Mouse (Mus musculus): Measurements from ENCODE around the gene Srp54a. TPM values are rescaled to one million over a fixed set of nuclear protein-coding genes. Genes with fewer than 3 reads are reported as not detected.
A peak's percentile ranks its signal among the peaks of the same experiment; 100 is the strongest.
"Not testable (repeated sequence)": the region's sequence is repeated elsewhere in the genome, so short reads cannot be mapped to it uniquely, and the experiment has no call there.

The Srp54a gene
- polyA plus RNA-seq, 1 experiment from 2014 or later = 152 TPM

DNA sequence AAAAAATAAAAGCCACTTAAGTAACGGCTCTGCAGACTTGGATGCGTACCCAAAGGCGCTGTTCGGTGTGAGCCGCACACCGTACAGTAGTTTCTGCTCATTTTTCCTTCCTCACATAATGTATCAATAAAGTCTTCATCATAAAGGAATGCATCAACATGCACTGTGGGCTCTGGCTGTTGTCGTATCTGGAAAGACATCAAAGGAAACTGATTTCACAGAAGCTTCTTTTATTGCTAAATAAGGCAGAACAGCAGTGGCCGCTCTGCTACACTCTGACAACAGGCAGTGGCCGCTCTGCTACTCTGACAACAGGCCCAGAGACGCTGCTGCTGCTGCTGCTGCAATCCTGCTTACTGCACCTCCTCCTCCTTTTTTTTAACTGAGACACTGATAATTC is 19.1 kb upstream of the Srp54a start:
- H3K4me3 ChIP-seq = no peak overlapping the region
- H3K27me3 ChIP-seq = no peaks in the 10 kb centered on the region
- no peak overlapping the region for H3K4me2 ChIP-seq (replicated peaks)
- peaks cover 15% of the 10 kb centered on the region; the same call in 1 of the 2 replicates for H3K36me3 ChIP-seq
- no peak overlapping the region for H3K9ac ChIP-seq (replicated peaks)
- no peaks in the 10 kb centered on the region for H3K9me3 ChIP-seq
- H3K27ac ChIP-seq (replicated peaks) = no peak overlapping the region
- 83% methylated on average over 10 of the region's 10 CpGs for WGBS
- no peak for ATAC-seq (ENCODE audit: low FRiP score, low read depth)
- no peaks in the 10 kb centered on the region for H3K4me1 ChIP-seq

DNA sequence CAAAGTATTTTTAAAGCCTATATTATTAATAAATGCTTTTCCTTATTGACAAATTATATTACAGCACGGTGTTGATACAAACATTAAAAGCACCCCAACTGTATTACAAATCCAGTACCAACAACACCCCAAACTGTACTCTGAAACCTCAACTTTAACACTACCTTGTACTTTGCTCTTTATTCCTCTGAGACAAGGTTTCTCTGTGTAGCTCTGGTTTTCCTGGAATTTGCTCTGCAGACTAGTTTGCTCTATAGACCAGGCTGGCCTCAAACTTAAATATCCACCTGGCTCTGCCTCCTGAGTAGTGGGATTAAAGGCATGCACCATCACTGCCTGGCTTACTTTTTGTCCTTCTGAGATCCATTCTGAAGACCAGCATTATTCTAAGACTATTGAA is 17.9 kb upstream of the Srp54a start:
- H3K9me3 ChIP-seq = no peaks in the 10 kb centered on the region
- no peak overlapping the region for H3K27ac ChIP-seq (replicated peaks)
- H3K9ac ChIP-seq (replicated peaks) = no peak overlapping the region
- no peak overlapping the region for H3K4me3 ChIP-seq
- H3K4me2 ChIP-seq (replicated peaks) = no peak overlapping the region
- H3K36me3 ChIP-seq = peaks cover 15% of the 10 kb centered on the region; the same call in 1 of the 2 replicates
- H3K4me1 ChIP-seq = no peaks in the 10 kb centered on the region
- ATAC-seq (ENCODE audit: low FRiP score, low read depth) = no peak
- H3K27me3 ChIP-seq = no peaks in the 10 kb centered on the region
- WGBS = 94% methylated on average over 1 of the region's 1 CpGs

DNA sequence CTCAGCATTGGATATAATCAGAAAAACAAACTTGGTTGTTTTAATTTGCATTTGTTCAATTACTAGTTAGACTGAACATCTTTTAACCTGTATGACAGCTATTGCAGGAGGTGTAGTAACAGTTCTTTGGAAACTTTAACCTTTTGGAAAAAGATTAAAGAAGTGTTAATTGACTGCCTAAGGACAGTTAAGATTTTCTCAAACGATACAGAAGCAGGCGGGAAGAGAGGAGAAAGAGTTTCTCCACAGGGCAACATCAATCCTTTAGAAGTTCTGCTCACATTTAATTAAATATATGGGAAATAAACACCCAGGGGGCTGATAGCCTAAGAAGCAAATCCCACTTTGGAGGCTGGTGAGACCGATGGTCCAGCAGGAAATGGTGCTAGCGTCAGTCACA is 7.6 kb upstream of the Srp54a start:
- 71% methylated on average over 4 of the region's 4 CpGs for WGBS
- Histone ChIP-seq H3K4me3 (no peak overlapping the region), H3K36me3 (no peaks in the 10 kb centered on the region), H3K4me1 (no peaks in the 10 kb centered on the region), H3K27ac (replicated peaks) (no peak overlapping the region), H3K27me3 (no peaks in the 10 kb centered on the region), H3K4me2 (replicated peaks) (no peak overlapping the region), H3K9ac (replicated peaks) (no peak overlapping the region), H3K9me3 (no peaks in the 10 kb centered on the region)
- no peak for ATAC-seq (ENCODE audit: low FRiP score, low read depth)

DNA sequence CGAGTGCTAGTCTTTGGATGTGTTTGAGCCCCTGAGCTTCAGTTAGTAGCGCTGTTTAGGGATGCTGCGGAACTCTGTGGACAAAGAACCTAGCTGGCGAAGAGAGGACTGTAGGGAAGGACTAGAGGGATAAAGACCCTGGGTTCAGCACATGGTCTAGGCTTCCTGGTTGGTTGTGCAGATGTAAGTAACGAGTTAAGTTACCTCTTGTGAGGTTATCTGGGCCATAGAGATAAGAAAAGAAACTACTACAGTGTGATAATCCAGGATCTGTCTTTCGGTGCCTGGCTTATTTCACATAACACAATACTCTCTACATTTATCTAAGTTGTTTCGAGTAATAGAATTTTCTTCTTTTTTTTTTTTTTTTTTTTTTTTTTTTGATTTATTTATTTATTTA is 6.4 kb upstream of the Srp54a start:
- Histone ChIP-seq H3K36me3 (no peaks in the 10 kb centered on the region), H3K27ac (replicated peaks) (no peak overlapping the region), H3K9ac (replicated peaks) (no peak overlapping the region), H3K27me3 (no peaks in the 10 kb centered on the region), H3K4me3 (no peak overlapping the region), H3K9me3 (no peaks in the 10 kb centered on the region), H3K4me1 (no peaks in the 10 kb centered on the region), H3K4me2 (replicated peaks) (no peak overlapping the region)
- ATAC-seq (ENCODE audit: low FRiP score, low read depth) = no peak
- WGBS = 96% methylated on average over 7 of the region's 7 CpGs

DNA sequence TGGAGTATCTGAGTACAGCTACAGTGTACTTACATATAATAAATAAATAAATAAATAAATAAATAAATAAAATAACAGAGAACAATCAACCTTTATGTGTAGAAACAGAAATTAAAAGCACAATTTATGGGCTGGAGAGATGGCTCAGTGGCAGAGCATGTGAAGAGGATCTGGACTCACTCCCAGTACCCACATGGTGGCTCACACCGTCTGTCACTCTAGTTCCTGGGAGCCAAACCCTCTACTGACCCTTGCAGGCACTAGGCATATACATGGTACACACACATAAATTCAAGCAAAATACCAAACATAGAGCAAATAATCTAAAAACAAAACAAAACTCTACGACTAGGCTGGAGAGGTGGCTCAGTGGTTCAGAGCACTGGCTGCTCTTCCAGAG is 4.8 kb upstream of the Srp54a start:
- Histone ChIP-seq H3K4me3 (no peak overlapping the region), H3K27ac (replicated peaks) (no peak overlapping the region), H3K9me3 (no peaks in the 10 kb centered on the region), H3K27me3 (no peaks in the 10 kb centered on the region), H3K9ac (replicated peaks) (no peak overlapping the region), H3K4me1 (no peaks in the 10 kb centered on the region), H3K36me3 (no peaks in the 10 kb centered on the region), H3K4me2 (replicated peaks) (no peak overlapping the region)
- ATAC-seq (ENCODE audit: low FRiP score, low read depth) = no peak
- 98% methylated on average over 2 of the region's 2 CpGs for whole genome bisulfite sequencing

DNA sequence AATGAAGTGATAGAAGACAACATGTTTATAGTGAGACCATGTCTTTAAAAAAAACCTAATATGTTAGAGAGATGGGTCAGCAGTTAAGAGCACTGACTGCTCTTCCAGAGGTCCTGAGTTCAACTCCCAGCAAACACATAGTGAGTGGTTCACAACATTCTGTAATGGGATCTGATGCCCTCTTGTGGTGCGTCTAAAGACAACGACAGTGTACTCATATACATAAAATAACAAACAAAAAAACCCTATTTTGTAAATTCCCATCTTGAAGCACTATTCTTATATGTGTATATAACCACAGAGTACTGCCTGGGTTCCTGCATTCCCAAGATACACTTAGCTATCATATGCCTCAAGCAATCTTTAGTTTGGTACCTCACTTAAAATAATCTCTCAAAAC is 1.4 kb upstream of the Srp54a start:
- not testable (repeated sequence) for H3K4me3 ChIP-seq; H3K9me3 ChIP-seq; H3K27me3 ChIP-seq; ATAC-seq (ENCODE audit: low FRiP score, low read depth); H3K27ac ChIP-seq (replicated peaks); H3K36me3 ChIP-seq; H3K9ac ChIP-seq (replicated peaks); H3K4me1 ChIP-seq
- WGBS = 46% methylated on average over 2 of the region's 2 CpGs
- H3K4me2 ChIP-seq (replicated peaks) = 0 out of 2 replicates have a peak overlapping the region, but pooled peaks have one; percentile 9

DNA sequence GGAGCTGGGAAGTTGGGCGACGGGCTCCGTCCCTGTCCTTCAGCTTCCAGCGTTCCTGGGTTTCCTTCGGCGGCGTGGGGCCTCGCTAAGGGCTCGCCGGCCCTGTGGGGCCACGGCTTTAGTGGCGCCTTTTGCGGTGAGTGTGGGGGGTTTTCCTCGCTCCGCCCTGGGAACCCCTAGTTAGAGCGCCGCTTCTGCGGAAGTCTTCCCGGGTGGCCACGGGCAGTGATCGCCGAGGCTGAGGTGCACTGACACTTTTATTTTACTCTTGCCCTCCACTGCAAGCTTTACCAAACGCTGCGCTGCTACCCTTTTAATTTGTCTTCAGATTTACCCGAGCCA is 510 bp downstream of the Srp54a start:
- Histone ChIP-seq H3K27ac (replicated peaks) (peak overlapping the region; percentile 82), H3K4me2 (replicated peaks) (peak overlapping the region; percentile 57), H3K4me3 (peak overlapping the region; percentile 75), H3K9ac (replicated peaks) (peak overlapping the region; percentile 73)
- H3K4me1 ChIP-seq, H3K36me3 ChIP-seq, H3K27me3 ChIP-seq, H3K9me3 ChIP-seq: not testable (repeated sequence)
- peak; percentile 63 for ATAC-seq (ENCODE audit: low FRiP score, low read depth)
- under 1% methylated on average over 25 of the region's 25 CpGs for WGBS

DNA sequence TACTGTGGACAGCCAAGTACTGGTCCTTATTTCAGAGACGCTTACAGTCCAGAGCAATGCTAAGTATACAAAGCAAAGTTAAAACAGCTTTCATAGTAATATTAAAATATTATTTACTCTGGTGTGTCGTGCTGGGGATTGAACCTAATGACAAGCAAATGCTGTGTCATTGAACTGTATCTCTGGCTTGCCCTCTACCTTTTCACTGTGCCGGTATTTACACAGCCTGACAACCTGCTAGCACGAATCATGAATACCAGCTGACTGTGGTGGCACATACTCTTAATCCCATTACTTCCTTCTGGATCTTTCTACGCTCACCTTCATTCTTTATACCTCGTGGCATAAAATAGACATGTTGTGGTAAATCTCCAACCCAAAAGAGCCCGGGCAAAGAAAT is 12.1 kb downstream of the Srp54a start:
- not testable (repeated sequence) for H3K36me3 ChIP-seq; H3K27me3 ChIP-seq; ATAC-seq (ENCODE audit: low FRiP score, low read depth); H3K4me1 ChIP-seq; H3K4me3 ChIP-seq; H3K9ac ChIP-seq (replicated peaks); H3K9me3 ChIP-seq; H3K4me2 ChIP-seq (replicated peaks); H3K27ac ChIP-seq (replicated peaks)
- 100% methylated on average over 1 of the region's 7 CpGs for WGBS

DNA sequence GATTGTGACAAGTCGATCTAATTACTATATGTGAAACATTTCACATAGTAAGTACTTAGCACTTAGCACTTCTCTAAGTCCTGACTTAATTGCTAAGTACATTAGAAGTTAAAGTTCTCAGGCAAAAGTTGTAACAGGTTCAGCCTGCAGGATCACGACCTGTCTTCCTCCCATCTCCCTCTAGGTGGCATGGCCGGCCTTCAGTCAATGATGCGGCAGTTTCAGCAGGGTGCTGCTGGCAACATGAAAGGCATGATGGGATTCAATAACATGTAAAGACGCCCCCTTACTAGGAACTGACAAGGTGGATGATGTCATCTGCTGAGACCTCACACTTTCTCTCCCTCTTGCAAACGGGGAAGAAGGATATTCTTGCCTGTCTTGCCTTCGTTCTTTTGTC is 32.6 kb downstream of the Srp54a start:
- H3K4me1 ChIP-seq; H3K36me3 ChIP-seq; H3K9ac ChIP-seq (replicated peaks); H3K4me3 ChIP-seq; H3K27ac ChIP-seq (replicated peaks); H3K4me2 ChIP-seq (replicated peaks); ATAC-seq (ENCODE audit: low FRiP score, low read depth); H3K9me3 ChIP-seq; H3K27me3 ChIP-seq: not testable (repeated sequence)
- WGBS = no CpG with 5 or more reads among the region's 7 CpGs

DNA sequence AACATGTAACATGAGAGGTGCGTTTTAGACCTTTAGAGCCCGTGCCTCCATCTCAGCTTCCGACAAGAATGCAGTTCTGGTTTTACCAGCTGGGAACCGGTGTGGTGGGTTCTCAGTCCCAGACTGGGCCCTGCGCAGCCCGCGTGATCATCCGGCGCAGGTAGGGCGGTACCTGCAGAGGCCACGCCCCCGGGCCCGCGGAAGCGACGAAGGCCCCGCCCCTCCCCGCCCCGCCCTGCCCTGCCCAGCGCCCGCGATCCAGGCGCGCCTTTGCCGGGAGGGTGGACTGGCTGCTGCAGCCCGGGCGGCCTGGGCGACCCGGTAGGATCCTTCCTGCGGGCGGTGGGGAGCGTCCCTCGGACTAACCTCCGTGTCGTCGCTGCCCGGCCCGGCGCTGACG is 44.2 kb downstream of the Srp54a start, which contains the start of gene Fam177a:
TSS of gene Fam177a (plus strand) at position 228 of the 400 bp plus-strand sequence.
- not testable (repeated sequence) for H3K27ac ChIP-seq (replicated peaks)

DNA sequence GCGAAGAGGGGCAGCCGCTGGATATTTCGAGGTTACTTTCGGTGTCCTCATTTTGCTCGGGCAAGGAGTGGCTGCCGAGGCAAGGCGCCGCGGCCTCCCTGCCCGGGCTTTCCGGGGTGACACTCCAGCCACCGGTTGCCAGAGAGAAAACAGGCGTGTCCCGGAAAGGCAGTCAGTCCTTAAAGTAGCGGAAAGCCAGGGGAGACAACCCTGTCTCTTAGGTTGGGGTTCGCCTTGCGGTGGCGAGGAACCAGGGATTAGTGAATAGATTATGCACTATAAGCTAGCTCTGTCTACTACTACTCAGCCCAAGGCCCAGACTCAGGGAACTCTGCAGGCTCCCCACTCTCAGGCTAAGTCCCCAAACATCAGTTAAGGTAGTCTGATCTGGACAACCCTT is 44.7 kb downstream of the Srp54a start:
- not testable (repeated sequence) for H3K4me3 ChIP-seq; H3K27ac ChIP-seq (replicated peaks); H3K27me3 ChIP-seq; H3K36me3 ChIP-seq; H3K4me1 ChIP-seq; H3K9ac ChIP-seq (replicated peaks); H3K9me3 ChIP-seq; H3K4me2 ChIP-seq (replicated peaks)
- WGBS = no CpG with 5 or more reads among the region's 18 CpGs
- ATAC-seq (ENCODE audit: low FRiP score, low read depth) = peak; percentile 57

More for the DNA sequence above, 44.2 kb downstream of the Srp54a start, which contains the start of gene Fam177a:
- H3K4me3 ChIP-seq; H3K4me2 ChIP-seq (replicated peaks); H3K4me1 ChIP-seq; H3K9me3 ChIP-seq; H3K9ac ChIP-seq (replicated peaks); H3K27me3 ChIP-seq; H3K36me3 ChIP-seq: not testable (repeated sequence)
- no CpG with 5 or more reads among the region's 40 CpGs for WGBS
- ATAC-seq (ENCODE audit: low FRiP score, low read depth) = peak; percentile 97

DNA sequence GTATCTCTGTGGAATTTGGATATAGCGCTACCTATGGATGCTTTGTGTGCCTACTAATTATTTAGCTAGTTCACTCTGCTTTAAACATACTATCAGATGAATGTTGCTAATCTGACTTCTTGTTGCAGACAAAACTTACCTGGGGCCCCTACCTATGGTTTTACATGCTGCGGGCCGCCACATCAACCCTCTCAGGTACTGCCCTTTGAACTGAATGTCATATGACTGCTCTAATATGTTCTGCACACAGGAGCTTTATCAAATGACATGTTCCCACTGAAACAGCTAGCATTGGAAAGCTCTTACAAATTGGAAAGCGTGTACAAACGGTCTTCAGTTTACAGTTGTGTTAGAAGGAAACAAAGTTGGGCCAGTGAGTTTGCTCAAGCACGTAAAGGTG is 55.5 kb downstream of the Srp54a start:
- not testable (repeated sequence) for H3K36me3 ChIP-seq; H3K4me3 ChIP-seq; H3K9ac ChIP-seq (replicated peaks); H3K9me3 ChIP-seq; H3K27ac ChIP-seq (replicated peaks); ATAC-seq (ENCODE audit: low FRiP score, low read depth); H3K4me1 ChIP-seq; H3K4me2 ChIP-seq (replicated peaks); H3K27me3 ChIP-seq
- WGBS = no CpG with 5 or more reads among the region's 6 CpGs

DNA sequence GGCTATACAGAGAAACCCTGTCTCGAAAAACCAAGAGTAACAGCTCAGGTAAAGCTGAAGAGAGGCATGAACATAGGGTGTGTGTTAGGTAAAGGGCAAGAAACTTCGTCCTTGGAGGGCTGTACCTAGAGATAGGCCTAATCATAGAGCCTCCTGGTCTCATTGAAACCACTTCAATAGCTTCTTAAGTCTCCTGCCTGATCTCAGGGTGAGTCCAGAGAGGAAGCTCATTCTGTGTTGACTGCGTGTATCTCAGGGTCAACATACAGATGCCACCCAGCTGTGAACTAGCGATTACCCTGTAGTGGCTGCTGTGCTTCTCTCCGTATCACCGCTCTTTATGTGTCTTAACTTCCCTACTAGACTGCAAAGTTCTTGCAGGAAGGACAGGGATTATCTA is 57.8 kb downstream of the Srp54a start:
- not testable (repeated sequence) for H3K36me3 ChIP-seq; ATAC-seq (ENCODE audit: low FRiP score, low read depth); H3K27me3 ChIP-seq; H3K4me2 ChIP-seq (replicated peaks); H3K27ac ChIP-seq (replicated peaks); H3K4me1 ChIP-seq; H3K4me3 ChIP-seq; H3K9ac ChIP-seq (replicated peaks); H3K9me3 ChIP-seq
- no CpG with 5 or more reads among the region's 6 CpGs for WGBS

Measured in midbrain, embryonic 12.5 days (tissue).